Mouse (Mus musculus): ENCODE measurements around the gene B230104I21Rik. TPM values are rescaled to one million over a fixed set of nuclear protein-coding genes. Genes with fewer than 3 reads are reported as not detected.

The B230104I21Rik gene
- not detected for polyA plus RNA-seq (2012; fragmentation: generic; extraction: Trizol)

GRCm38 (mm10) chr4:154335761-154336160, at the start of gene B230104I21Rik:
TSS of gene B230104I21Rik (plus strand) at chr4:154336127.
- no peaks in the 10 kb centered on the region for H3K27me3 ChIP-seq (ENCODE audit: control insufficient read depth, insufficient read depth, insufficient read length)
- no peak within 1 kb of the TSS for H3K4me3 ChIP-seq
- no peaks in the 10 kb centered on the region for H3K36me3 ChIP-seq (ENCODE audit: control insufficient read depth, insufficient read depth)
- TF ChIP-seq MYOG (IDR thresholded peaks at IDR 0.05; ENCODE audit: control insufficient read depth in 1 of 3, insufficient read depth in 1 of 3, insufficient read length in 2 of 3, low read depth in 2 of 3) (no peak), E2F4 (IDR thresholded peaks at IDR 0.05; ENCODE audit: insufficient read depth) (no peak), MAX (IDR thresholded peaks at IDR 0.05; ENCODE audit: low read depth) (no peak), SRF (IDR thresholded peaks at IDR 0.05; ENCODE audit: control insufficient read depth, insufficient read length, low read depth) (no peak), USF1 (IDR thresholded peaks at IDR 0.05; ENCODE audit: low read depth) (no peak), TCF3 (IDR thresholded peaks at IDR 0.05; ENCODE audit: insufficient read length, low read depth) (no peak), TCF12 (IDR thresholded peaks at IDR 0.05; ENCODE audit: insufficient read depth, poor library complexity, severe bottlenecking) (no peak)
- no peaks in the 10 kb centered on the region for H3K79me2 ChIP-seq (ENCODE audit: control insufficient read depth, insufficient read depth)
- no peak within 1 kb of the TSS for H3ac ChIP-seq (ENCODE audit: control insufficient read depth, insufficient read length)
- H3K4me2 ChIP-seq (ENCODE audit: low read depth): no peak within 1 kb of the TSS

GRCm38 (mm10) chr4:154293735-154294201, 42.2 kb upstream of the B230104I21Rik start:
- Histone ChIP-seq H3K27me3 (ENCODE audit: control insufficient read depth, insufficient read depth, insufficient read length) (no peaks in the 10 kb centered on the region), H3K4me3 (no peak overlapping the region), H3K79me2 (ENCODE audit: control insufficient read depth, insufficient read depth) (no peaks in the 10 kb centered on the region), H3K4me2 (ENCODE audit: low read depth) (no peak overlapping the region), H3ac (ENCODE audit: control insufficient read depth, insufficient read length) (no peak overlapping the region), H3K36me3 (ENCODE audit: control insufficient read depth, insufficient read depth) (no peaks in the 10 kb centered on the region)
- no peak for TF ChIP-seq MYOD1 (IDR thresholded peaks at IDR 0.05; ENCODE audit: control insufficient read depth in 1 of 3, insufficient read length in 2 of 3, low read depth in 2 of 3)
- TF ChIP-seq SRF (IDR thresholded peaks at IDR 0.05; ENCODE audit: control insufficient read depth, insufficient read length, low read depth): no peak
- no peak for TF ChIP-seq POLR2A (IDR thresholded peaks at IDR 0.05; ENCODE audit: insufficient read length, low read depth)
- no peak for TF ChIP-seq TCF3 (IDR thresholded peaks at IDR 0.05; ENCODE audit: insufficient read length, low read depth)
- TF ChIP-seq USF1 (IDR thresholded peaks at IDR 0.05; ENCODE audit: low read depth): no peak
- no peak for TF ChIP-seq REST (IDR thresholded peaks at IDR 0.05; ENCODE audit: insufficient read depth, insufficient read length)

GRCm38 (mm10) chr4:154294262-154294731, 41.6 kb upstream of the B230104I21Rik start:
- Histone ChIP-seq H3K27me3 (ENCODE audit: control insufficient read depth, insufficient read depth, insufficient read length) (no peaks in the 10 kb centered on the region), H3K4me3 (no peak overlapping the region), H3K79me2 (ENCODE audit: control insufficient read depth, insufficient read depth) (no peaks in the 10 kb centered on the region), H3K36me3 (ENCODE audit: control insufficient read depth, insufficient read depth) (no peaks in the 10 kb centered on the region), H3K4me2 (ENCODE audit: low read depth) (no peak overlapping the region), H3ac (ENCODE audit: control insufficient read depth, insufficient read length) (no peak overlapping the region)
- TF ChIP-seq TCF12 (IDR thresholded peaks at IDR 0.05; ENCODE audit: insufficient read depth, poor library complexity, severe bottlenecking) (no peak), POLR2A (IDR thresholded peaks at IDR 0.05; ENCODE audit: insufficient read length, low read depth) (no peak), MYOG (IDR thresholded peaks at IDR 0.05; ENCODE audit: control insufficient read depth in 1 of 3, insufficient read depth in 1 of 3, insufficient read length in 2 of 3, low read depth in 2 of 3) (no peak), MAX (IDR thresholded peaks at IDR 0.05; ENCODE audit: low read depth) (no peak), SRF (IDR thresholded peaks at IDR 0.05; ENCODE audit: control insufficient read depth, insufficient read length, low read depth) (no peak), REST (IDR thresholded peaks at IDR 0.05; ENCODE audit: insufficient read depth, insufficient read length) (no peak), USF1 (IDR thresholded peaks at IDR 0.05; ENCODE audit: low read depth) (no peak), MYOD1 (IDR thresholded peaks at IDR 0.05; ENCODE audit: control insufficient read depth in 1 of 3, insufficient read length in 2 of 3, low read depth in 2 of 3) (no peak), CEBPB (IDR thresholded peaks at IDR 0.05; ENCODE audit: insufficient read depth, poor library complexity, severe bottlenecking) (no peak), TCF3 (IDR thresholded peaks at IDR 0.05; ENCODE audit: insufficient read length, low read depth) (no peak), E2F4 (IDR thresholded peaks at IDR 0.05; ENCODE audit: insufficient read depth) (no peak), POLR2AphosphoS2 (IDR thresholded peaks at IDR 0.05; ENCODE audit: insufficient read length, low read depth) (no peak)

DNA sequence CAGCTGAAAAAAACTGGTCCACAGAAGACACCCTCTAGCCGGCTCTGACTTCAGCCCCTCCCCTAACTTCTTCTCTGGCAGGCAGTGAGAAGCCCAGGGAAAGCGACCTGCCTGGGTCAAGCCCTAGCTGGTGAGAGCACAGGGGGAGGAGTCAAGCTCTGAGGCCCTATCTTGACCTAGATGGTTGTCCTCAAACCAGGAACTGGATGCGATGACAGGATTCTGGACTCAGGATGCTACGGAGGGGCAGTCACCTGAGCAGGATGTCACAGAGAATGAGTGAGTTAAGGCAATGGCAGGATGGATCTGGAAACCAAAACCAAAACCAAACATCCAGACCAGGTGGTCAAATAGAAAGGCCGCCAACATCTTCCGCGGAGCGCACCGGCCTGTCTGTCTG, 38.2 kb upstream of the B230104I21Rik start:
- H3K4me2 ChIP-seq (ENCODE audit: low read depth): no peak overlapping the region

More for the DNA sequence above, 38.2 kb upstream of the B230104I21Rik start:
- Histone ChIP-seq H3ac (ENCODE audit: control insufficient read depth, insufficient read length) (no peak overlapping the region), H3K79me2 (ENCODE audit: control insufficient read depth, insufficient read depth) (no peaks in the 10 kb centered on the region), H3K27me3 (ENCODE audit: control insufficient read depth, insufficient read depth, insufficient read length) (no peaks in the 10 kb centered on the region), H3K4me3 (no peak overlapping the region), H3K36me3 (ENCODE audit: control insufficient read depth, insufficient read depth) (no peaks in the 10 kb centered on the region)
- TF ChIP-seq TCF12 (IDR thresholded peaks at IDR 0.05; ENCODE audit: insufficient read depth, poor library complexity, severe bottlenecking): no peak
- no peak for TF ChIP-seq TCF3 (IDR thresholded peaks at IDR 0.05; ENCODE audit: insufficient read length, low read depth)
- no peak for TF ChIP-seq POLR2AphosphoS2 (IDR thresholded peaks at IDR 0.05; ENCODE audit: insufficient read length, low read depth)
- TF ChIP-seq SRF (IDR thresholded peaks at IDR 0.05; ENCODE audit: control insufficient read depth, insufficient read length, low read depth): no peak
- TF ChIP-seq MYOD1 (IDR thresholded peaks at IDR 0.05; ENCODE audit: control insufficient read depth in 1 of 3, insufficient read length in 2 of 3, low read depth in 2 of 3): no peak
- no peak for TF ChIP-seq POLR2A (IDR thresholded peaks at IDR 0.05; ENCODE audit: insufficient read length, low read depth)
- TF ChIP-seq USF1 (IDR thresholded peaks at IDR 0.05; ENCODE audit: low read depth): no peak
- no peak for TF ChIP-seq MYOG (IDR thresholded peaks at IDR 0.05; ENCODE audit: control insufficient read depth in 1 of 3, insufficient read depth in 1 of 3, insufficient read length in 2 of 3, low read depth in 2 of 3)
- no peak for TF ChIP-seq E2F4 (IDR thresholded peaks at IDR 0.05; ENCODE audit: insufficient read depth)
- no peak for TF ChIP-seq CEBPB (IDR thresholded peaks at IDR 0.05; ENCODE audit: insufficient read depth, poor library complexity, severe bottlenecking)
- TF ChIP-seq REST (IDR thresholded peaks at IDR 0.05; ENCODE audit: insufficient read depth, insufficient read length): no peak
- TF ChIP-seq MAX (IDR thresholded peaks at IDR 0.05; ENCODE audit: low read depth): no peak
